Mouse (Mus musculus) testis, adult 2 months (tissue): Measurements from ENCODE around the gene Kif1c.

Experiments
- CTCF ChIP-seq: fragments of 200-500 bp; IDR thresholded peaks from 2 replicates; pipeline ENCODE4 v1.5.1; 2012; ENCODE audit warnings: low read depth, mild to moderate bottlenecking, inconsistent platforms, low read length, moderate library complexity; ENCODE audit not compliant: control insufficient read depth, insufficient read depth, insufficient replicate concordance
- POLR2A ChIP-seq: fragments of 200-500 bp; IDR thresholded peaks from 2 replicates; pipeline ENCODE4 v1.6.1; 2012; ENCODE audit warnings: low read depth, mild to moderate bottlenecking, inconsistent platforms, low read length, moderate library complexity; ENCODE audit not compliant: control insufficient read depth

- no peak for TF ChIP-seq CTCF
- no peak for TF ChIP-seq POLR2A
These were observed 15.5 kb downstream of the Kif1c start for GRCm38 (mm10) chr11:70715832-70716231.
